Mouse (Mus musculus) inflammation-experienced regulatory T-cells, adult 6 months (primary cell): ENCODE results near the gene Tlr2. TPM values are rescaled to one million over a fixed set of nuclear protein-coding genes. Genes with fewer than 3 reads are reported as not detected.
"Not testable (repeated sequence)": the region's sequence is repeated elsewhere in the genome, so short reads cannot be mapped to it uniquely, and the experiment has no call there.

ENCODE experiments used
- ATAC-seq: one replicate; pipeline ENCODE4 v1.8.0; 2017
- polyA plus RNA-seq, 3 experiments: library from polyadenylated mRNA; unstranded; fragments of 100-300 nt; shearing (Covaris generic); gene quantifications; one replicate each; pipeline ENCODE4 v1.2.1; 2017

Gene Tlr2
- polyA plus RNA-seq: 1 to 10 TPM; 1.5 to 2.9 (median 2.1) TPM

DNA sequence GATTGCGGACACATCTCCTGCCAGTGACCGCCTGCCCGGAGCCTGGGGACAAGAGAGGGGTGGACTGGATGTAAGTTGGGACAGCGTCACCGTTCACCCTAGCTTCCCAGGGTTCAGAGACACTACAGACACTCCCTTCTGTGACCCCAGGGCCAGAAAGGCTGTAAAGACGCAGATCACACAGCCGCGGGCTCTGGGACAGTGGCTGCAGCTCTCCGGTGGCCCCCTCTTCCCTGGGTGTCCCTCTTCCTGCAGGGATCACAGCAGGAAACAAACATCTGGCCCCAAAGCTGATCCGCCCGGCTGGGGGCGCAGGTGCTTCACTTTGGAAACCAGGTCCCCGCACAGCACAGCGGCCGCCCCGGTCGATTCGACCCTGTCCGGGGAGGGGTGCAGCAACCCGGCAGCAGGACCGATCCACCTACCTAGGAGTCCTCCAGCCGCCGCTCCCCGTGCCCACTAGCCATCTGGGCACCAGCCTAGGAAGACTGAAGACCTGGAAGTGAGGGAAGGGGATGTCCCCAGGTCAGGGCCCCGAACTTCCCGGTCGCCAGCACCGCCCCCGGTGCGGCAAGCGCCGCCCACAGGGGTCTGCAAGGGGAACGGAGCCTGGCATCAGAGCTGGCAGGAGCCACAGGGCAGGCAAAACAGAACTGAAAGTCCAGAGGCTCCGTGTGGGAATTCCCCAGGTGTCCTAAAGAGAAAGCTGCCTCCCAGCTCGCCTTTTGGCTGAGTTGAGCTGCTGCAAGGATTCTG is at the start of gene Tlr2:
Gene Tlr2, minus strand, starts transcription at position 673 of the 756 bp plus-strand sequence.
- ATAC-seq: peak; percentile 68

DNA sequence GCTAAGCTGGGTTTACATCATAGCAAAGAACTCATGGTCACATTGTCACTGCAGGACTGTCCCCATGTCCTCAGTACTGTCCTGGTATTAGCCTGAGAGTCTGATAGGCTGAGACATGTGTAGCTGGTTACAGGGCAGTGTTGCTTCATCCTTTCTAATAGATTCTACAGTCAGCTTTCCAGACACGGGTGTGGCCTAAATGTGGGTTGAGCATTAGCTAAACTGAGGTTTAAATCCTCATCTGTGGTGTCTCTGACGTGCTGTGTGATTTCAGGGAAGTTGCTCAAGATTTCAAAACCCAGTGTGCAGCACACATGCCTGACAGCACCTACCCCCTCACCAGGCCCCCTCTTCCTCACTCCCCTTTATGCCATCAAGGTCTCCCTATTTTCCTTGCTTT is 43.6 kb upstream of the Tlr2 start:
- no peak for ATAC-seq

DNA sequence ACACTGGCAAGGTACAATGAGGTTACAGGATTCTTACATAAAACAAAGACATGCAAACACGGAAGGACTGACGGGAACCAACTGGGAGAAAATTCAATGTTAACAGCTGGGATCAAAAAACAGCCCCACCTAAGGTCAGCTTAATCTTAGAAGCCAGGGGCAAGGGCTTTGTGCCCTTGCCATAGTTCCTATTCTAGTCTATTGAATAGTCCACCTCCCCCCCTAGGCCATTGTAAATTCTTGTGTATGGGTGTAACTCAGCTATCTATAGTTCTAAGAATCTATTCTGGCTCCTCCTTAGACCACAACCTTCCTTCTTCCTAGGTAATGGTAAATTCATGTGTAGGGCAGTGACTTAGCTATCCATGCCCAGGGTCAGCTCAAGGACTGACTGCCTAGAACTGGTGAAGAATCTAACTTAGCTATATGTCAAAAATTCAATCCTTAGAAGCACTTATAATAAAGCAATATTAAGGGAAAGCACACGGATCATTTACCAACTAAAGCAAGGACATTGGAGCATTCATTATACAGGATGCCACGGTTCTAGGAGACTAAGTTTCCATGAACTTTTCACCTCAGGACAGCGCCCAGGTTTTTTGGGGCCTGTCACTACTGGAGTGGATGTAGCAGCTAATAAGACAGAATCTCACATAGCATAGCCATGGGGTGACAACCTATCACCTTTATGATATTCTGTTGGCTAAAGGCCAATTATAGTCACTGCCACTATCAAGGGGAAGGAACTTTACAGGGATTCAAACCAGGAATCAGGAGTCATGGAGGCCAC is 37.9 kb upstream of the Tlr2 start:
- not testable (repeated sequence) for ATAC-seq

DNA sequence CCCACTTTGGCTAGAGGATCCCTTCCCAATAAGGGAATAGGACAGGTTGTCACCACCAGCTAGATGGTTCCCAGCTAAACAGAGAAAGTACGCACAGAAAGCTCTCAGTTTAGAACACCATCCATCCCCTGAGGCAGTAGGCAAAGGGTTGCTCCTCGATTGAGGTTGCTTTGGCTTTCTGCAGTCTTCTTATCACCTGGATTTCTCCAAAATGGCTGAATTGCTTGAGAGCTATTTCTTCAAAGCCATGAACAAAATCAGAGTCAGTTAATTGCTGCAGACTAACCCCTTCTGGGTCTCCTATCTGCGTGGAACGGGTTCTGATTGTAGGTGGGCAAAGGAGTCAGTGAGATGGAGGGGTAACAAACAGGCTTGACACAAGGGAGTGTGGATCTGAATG is 37.2 kb upstream of the Tlr2 start:
- ATAC-seq: no peak

DNA sequence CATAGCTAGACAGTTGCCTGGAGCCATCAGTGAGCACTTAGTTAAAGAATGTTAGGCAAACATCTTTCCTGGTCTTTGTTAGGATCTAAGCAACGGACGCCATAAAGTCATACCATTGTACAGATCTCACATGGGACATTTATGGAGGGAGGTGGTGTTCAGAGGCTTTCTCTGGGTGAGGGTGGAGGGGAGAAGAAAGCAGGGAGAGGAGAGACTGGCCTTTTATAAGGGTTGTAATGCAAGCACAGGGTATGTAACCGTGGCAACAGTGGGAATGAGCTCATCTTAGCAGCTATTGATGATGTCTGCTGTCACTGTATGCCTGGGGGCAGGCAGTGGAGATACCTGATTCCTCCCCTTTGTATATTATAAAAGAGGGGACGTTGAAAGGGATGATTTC is 34.7 kb upstream of the Tlr2 start:
- no peak for ATAC-seq

DNA sequence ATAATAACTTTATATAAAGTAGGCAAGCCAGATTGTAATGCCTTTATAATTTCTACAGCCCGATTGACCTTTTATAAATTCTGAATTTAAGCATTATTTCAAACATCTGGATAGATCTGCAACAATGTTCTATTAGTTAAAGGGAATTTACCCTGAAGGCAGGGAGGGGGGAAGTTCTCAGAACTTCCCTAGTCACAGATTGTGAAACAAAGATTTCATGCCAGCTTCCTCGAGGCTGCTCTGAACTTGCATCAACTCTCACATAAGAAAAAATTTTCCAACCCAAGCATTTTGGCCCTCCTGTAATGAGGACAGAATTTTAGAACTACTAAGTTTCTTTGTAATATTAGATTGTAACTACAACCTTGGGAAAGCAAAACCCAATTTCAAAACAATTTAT is 33.5 kb upstream of the Tlr2 start:
- not testable (repeated sequence) for ATAC-seq

DNA sequence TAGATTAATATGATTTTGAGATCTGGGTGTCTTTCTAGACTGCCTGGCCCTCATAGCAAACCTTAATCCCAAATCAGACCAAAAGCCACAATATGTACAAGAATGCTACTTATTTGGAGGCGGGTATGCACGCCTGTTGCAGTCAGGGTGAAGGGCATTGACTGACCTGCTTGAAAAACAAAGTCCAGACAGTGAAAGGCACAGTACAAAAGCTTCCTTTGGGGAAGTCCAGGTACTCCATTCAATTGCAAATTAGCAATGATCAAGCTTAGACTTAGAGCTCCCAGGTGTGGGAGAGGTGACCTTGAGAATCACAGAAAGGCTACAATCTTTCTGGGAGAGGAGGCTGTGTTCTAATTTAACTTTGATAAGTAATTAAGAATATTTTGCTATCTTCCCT is 31.3 kb upstream of the Tlr2 start:
- not testable (repeated sequence) for ATAC-seq

DNA sequence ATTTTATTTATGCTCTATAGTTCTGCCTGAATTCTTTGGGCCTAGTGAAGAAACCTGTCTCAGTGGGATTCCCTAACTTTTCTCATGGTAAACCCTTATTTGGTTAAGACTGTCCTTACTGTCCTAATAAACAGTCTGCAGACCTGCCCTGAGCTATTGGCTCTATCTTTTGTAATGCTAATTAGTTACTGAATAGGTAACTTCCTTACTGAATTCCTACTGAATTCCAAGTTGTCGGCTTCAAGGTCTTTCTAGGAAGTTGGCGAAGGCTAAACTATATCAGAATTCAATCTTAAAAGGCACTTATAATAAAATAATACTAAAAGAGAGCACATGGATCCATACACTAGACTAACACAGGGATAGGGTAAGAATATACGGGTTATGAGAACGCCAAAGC is 30.4 kb upstream of the Tlr2 start:
- ATAC-seq: not testable (repeated sequence)

DNA sequence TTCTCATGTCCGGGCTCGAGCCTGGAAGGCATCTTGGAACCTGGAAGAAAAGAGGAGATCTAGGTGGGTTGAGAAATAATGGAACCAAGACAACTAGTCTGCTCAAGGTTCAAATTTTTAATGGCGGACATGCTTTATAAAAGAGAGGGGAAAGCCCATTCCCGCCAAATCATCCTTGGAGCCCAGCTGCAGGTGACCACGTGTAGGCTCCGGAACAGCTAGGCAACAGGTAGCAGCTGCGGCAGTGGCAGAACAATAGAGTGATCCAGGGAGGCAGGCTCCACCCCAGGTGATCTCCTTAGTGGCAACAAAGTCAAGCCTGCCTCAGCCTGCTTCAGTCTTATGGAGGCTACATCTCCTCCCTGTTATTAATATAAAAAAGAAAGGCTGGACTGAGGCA is 30.0 kb upstream of the Tlr2 start:
- not testable (repeated sequence) for ATAC-seq

DNA sequence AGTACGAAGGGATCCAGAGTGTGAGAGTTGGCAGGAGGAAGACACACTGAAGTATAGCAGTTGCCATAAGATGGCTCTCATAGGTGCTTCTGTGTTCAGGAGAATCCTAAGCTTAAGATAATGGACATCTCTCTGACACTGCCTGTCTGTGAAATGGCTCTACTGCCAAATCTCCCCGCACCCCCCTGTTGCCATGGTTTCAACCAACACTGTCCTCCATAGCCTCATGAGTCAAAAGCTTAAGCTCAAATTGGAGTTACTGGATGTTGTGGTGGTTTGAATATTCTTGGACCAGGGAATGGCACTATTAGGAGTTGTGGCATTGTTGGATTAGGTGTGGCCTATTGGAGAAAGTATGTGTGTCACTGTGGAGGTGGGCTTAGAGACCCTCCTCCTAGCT is 28.2 kb upstream of the Tlr2 start:
- ATAC-seq: no peak

DNA sequence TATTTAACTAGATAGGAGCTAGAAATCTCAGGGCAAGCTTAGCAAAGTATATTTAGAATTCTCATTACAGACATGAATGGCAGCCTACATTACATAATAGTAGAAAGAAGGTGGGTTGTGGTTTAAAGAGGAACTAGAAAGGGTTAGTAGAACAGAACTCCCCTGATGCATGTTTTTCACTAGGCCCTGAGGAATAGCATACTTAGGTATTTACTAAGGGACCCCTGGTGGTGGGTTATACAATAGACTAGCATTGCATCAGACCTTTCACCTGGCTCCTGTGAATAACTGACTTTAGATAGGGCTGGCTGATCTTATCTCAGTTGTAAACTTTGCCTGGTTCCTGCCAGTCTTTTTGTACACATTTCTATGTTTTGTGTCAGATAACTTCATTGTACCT is 25.5 kb upstream of the Tlr2 start:
- not testable (repeated sequence) for ATAC-seq

DNA sequence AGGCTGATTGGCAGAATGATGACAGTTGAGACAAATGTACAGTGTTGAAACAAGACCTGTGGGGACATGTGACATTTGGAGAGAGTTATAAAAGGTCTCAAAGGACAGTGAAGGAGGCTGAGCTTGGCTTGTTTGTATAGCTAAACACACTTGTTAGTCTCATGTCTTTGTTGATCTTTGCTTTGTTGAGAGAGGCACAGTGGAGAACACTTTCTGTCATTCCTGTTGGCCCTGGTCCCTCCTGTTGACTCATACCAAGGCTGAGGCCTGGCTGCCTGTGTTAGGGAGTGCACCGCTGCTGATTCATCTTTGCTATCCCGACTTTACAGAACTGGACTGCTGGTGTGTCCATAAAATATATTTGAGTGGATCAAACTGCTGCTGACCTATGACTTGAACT is 23.6 kb upstream of the Tlr2 start:
- ATAC-seq: no peak

DNA sequence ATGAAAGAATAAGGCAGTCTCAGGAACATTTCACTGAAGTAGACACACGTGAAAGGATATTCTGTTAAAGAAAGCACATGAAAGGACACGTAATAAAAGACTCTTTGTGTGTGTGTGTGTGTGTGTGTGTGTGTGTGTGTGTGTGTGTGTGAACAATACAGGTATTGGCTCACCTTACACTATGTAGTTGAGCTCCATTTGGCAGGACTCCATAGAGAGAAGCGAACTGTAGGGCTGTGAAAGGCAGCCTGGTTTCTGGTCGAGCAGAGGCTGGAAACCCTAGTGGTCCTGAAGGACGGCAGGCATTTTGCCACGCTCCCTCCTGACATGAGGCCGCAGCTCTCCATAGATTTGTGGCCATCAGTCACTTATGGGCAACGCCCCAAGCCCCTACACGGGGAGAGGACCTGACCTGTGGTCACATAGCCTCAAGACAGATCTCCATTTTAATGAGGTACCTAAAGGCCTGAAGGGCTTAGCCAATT is 22.5 kb upstream of the Tlr2 start:
- no peak for ATAC-seq

DNA sequence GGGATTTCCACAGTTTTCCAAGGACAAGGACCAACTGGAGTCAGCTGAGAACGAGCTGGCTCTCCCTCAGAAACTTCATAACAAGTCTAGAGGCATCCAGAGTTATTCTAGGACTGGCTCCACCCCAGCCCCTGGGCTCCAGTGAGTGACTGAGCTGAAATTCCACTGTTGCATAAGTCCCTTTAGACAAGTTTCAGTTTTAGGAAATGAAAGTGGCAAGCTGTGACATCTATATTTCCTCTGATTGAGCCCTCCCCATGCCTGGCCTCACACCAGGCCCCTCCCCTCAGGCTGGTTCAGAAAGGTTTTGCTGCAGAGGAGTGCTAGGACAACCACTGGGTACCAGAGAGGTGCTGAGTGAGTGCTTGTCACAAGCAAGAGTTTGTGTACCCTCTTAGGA is 21.4 kb upstream of the Tlr2 start:
- ATAC-seq: peak; percentile 96

DNA sequence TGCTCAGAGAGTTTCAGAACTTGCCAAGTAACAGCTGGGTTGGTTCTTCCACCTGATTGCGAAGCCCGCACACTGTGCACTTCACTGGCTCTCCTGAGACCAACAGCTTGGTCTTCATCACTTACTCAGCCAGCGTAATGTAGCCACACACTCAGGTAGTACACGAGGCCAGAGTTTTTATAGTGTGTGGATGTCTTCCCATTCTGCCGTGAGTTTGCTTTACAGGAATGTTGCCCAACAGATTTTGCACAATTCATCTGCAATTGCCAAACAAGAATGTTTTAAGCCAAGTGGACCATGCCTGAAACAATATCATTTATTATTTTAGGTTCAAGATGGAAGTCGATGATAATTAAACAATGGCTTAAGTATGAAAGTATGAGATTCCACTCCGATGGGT is 18.0 kb upstream of the Tlr2 start:
- ATAC-seq: no peak

DNA sequence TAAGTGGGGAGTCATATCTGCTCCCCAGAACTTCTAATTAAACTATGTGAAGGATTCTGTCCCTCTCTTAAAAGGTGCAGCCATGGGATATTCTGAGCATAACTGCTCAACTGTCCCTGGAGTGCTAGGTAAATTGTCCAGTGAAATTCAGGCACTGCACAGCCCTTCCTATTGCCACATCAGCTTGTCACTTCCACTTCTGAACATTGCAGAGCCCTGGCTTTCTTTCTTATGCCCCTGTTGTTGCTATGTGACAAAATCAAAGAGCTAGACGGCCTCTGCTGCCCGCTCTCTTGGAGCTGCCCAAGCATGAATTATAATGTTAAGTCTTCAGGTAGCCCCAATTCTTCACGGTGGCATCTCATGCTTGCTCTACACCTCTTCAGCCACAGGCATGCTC is 17.5 kb upstream of the Tlr2 start:
- ATAC-seq: no peak

DNA sequence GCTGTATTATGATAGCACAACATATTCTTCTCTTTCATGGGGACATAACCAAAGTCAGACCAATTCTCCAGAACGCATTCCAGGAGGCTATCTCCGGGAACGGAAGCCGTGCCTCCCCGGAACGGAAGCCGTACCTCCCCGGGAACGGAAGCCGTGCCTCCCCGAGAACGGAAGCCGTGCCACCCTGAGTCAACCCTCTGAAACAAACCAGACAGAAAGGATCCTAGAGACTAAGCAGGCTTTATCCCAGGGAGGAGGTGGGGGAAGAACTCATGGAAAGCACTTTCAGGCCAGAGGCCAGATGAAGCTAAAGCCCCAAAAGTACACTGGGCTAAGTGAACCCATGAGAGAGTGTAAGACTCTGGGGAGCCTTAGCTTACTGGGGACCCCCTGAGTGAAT is 16.1 kb upstream of the Tlr2 start:
- ATAC-seq: no peak

DNA sequence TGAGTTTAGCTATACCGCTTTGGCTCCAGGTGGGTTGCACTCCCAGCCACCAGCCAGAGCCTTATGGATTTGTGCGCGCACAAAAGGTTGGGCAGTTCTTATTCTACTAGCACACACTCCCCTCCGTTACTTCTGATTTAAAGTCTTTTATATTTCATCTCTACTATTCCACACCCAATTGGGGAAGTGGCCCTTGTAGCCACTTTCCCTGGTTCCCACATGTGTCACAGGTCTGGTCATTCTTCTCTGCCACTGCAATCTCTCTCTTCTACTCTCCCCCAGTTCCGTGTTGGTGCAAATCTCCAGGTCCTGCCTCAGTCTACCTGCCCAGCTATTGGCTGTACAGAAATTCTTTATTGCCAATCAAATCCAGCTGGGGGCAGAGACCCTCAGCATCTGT is 14.1 kb upstream of the Tlr2 start:
- no peak for ATAC-seq

DNA sequence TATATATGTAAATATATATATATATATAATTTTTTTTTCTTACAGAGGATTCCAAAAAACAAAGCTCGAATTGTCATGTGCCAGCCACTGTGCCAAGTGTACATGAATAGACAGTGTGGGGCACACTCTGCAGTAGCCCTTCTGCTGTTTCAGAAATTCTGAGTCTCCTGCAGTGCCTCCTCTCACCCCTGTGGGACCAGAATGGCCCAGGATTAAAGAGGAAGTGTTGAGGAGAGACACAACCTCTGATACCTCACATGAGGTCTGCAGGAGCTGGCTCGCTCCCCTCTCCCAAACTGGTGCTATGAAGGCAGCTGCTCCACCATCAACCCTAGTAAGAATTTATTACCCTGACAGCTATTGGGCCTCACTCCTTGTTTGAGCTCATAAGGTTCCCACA is 7.8 kb upstream of the Tlr2 start:
- ATAC-seq: no peak

DNA sequence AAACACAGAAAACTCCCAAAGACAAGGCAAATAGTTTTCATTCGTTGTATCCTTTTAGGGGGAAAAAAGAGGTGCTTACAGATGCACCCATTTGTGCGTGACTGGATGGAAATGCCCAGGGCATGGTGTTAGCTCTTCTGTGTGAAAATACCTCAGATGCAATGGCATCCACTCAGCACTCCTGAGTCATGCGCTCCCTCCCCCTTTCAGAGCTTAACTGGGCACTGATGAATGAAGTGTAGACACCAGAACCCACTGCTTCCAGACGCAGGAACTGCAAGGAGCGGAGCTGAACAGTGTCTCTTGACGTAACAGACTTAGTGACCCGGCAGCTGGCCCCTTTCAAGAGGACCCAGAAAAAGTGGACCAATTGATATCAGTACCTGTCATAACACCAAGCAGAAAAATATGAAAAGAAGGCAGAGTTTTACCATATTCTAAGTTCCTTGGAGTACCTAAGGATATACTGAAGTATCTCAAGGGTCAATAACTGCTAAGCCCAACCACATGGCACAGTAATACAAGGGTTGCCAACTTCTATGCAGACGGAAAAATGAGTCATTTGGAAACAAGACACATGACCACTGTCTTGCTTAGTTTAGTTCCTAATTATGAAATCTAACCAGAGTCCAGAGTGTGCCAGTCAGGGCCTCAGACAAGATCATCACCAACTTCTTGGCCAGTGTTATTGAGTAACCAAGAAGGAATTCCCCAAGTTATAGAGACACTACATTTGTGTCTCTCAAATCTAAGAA is 3.4 kb upstream of the Tlr2 start:
- no peak for ATAC-seq

DNA sequence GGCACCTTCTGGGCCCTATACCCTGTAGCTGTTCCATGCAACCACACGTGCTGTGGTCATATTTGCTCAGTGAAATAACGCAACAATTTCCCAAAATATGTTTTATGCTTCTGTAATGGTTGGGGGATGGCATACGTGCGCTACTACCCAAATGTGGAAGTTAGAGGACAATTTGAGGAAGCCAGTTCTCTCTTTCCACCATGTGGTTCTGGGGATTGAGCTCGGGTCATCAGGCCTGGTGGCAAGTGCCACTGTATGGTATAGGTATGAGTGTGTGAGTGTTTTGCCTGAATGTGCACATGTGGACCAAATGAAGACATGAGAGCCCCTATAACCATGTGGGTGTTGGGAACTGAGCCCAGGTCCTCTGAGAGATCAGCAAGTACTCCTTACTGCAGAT is 2.1 kb downstream of the Tlr2 start:
- no peak for ATAC-seq

DNA sequence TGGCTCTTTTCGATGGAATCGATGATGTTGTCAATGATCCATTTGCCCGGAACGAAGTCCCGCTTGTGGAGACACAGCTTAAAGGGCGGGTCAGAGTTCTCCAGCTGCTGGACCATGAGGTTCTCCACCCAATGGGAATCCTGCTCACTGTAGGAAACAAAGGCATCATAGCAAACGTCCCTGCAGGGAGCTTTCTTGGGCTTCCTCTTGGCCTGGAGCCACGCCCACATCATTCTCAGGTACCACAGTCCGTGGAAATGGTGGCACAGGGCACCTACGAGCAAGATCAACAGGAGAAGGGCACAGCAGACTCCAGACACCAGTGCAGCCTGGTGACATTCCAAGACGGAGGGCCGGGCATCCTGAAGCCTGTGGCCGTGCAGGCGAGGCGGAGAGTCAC is 4.9 kb downstream of the Tlr2 start:
- ATAC-seq: no peak

DNA sequence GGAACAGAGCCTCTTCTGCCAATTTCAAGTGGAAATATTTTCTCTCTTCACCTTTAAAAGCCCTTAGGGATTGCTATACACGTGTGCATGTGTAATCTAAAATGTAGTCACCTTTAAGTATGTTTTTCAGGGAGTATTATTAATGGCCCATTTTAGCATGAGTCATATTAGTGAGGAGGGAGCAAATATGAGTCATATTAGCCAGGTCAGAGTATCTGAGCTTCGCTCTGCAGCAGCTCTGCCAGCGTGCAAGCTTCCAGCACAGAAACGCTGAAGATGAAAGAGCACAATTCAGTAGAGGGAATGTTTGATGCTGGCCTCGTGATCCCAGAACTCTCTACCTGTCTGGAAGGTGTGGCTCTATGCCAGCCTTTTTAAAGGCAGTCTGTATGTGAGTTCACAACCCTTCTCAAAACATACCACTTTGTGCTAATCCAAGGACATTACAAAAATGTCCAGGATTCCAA is 13.4 kb downstream of the Tlr2 start:
- no peak for ATAC-seq
